Mouse (Mus musculus) forebrain, embryonic 12.5 days (tissue): Measurements from ENCODE around the gene Stat4. TPM values are rescaled to one million over a fixed set of nuclear protein-coding genes. Genes with fewer than 3 reads are reported as not detected.

Source experiments
- ATAC-seq: fragments of 200-750 bp; cut with Nextera tagmentation; 2 replicates; pipeline ENCODE4 v1.8.0; 2017; ENCODE audit warnings: moderate TSS enrichment; ENCODE audit not compliant: low FRiP score
- H3K27ac ChIP-seq: fragments of 300-500 bp; sonication (generic); 2 replicates; pipeline ENCODE4 v1.5.1; 2016; ENCODE audit warnings: mild to moderate bottlenecking
- H3K27me3 ChIP-seq: fragments of 300-500 bp; sonication (generic); 2 replicates; pipeline ENCODE4 v1.6.1; 2016; ENCODE audit warnings: mild to moderate bottlenecking
- H3K36me3 ChIP-seq: fragments of 300-500 bp; sonication (generic); replicated peaks from 2 replicates; pipeline ENCODE4 v1.6.1; 2016; ENCODE audit warnings: mild to moderate bottlenecking
- H3K4me1 ChIP-seq: fragments of 300-500 bp; sonication (generic); 2 replicates; pipeline ENCODE4 v1.6.1; 2016
- H3K4me2 ChIP-seq: fragments of 300-500 bp; sonication (generic); 2 replicates; pipeline ENCODE4 v1.6.1; 2016; ENCODE audit warnings: mild to moderate bottlenecking, moderate library complexity
- H3K4me3 ChIP-seq: fragments of 300-500 bp; sonication (generic); replicated peaks from 2 replicates; pipeline ENCODE4 v1.5.1; 2016; ENCODE audit warnings: mild to moderate bottlenecking
- H3K9ac ChIP-seq: fragments of 300-500 bp; sonication (generic); 2 replicates; pipeline ENCODE4 v1.6.1; 2016; ENCODE audit warnings: mild to moderate bottlenecking
- H3K9me3 ChIP-seq: fragments of 300-500 bp; sonication (generic); 2 replicates; pipeline ENCODE4 v1.6.1; 2016
- WGBS: fragments of 180-500 bp; shearing (Covaris S2); methylation state at CpG from one replicate; pipeline ENCODE4 v1.1.7; 2016; 5-methylcytosine and 5-hydroxymethylcytosine counted together
- polyA plus RNA-seq: library from polyadenylated mRNA; unstranded; fragments of >200 nt; fragmentation: Nextera tagmentation; extraction: Ambion mirVana; gene quantifications from 2 replicates; pipeline ENCODE4 v1.2.1, GENCODE M21; 2016

Gene Stat4
- polyA plus RNA-seq, 1 experiment from 2014 or later: 7.0 TPM

GRCm38 (mm10) chr1:51998542-51998941 is 11.6 kb downstream of the Stat4 start:
- no peak overlapping the region for H3K4me2 ChIP-seq
- no peak overlapping the region for H3K4me3 ChIP-seq
- no peaks in the 10 kb centered on the region for H3K36me3 ChIP-seq
- WGBS: 51% methylated on average over 5 of the region's 5 CpGs
- H3K27ac ChIP-seq: no peak overlapping the region
- H3K9me3 ChIP-seq: no peaks in the 10 kb centered on the region
- no peak overlapping the region for H3K9ac ChIP-seq
- ATAC-seq: no peak
- H3K4me1 ChIP-seq: peaks cover 5% of the 10 kb centered on the region; the same call in 1 of the 2 replicates
- H3K27me3 ChIP-seq: no peaks in the 10 kb centered on the region

GRCm38 (mm10) chr1:52004096-52004495 is 17.1 kb downstream of the Stat4 start:
- H3K9me3 ChIP-seq: no peaks in the 10 kb centered on the region
- H3K27ac ChIP-seq: no peak overlapping the region
- peak; percentile 33; the same call in 1 of the 2 replicates for ATAC-seq
- H3K27me3 ChIP-seq: no peaks in the 10 kb centered on the region
- no peak overlapping the region for H3K4me2 ChIP-seq
- no peak overlapping the region for H3K4me3 ChIP-seq
- H3K4me1 ChIP-seq: peaks cover 8% of the 10 kb centered on the region
- H3K9ac ChIP-seq: no peak overlapping the region
- H3K36me3 ChIP-seq: no peaks in the 10 kb centered on the region
- 25% methylated on average over 8 of the region's 8 CpGs for WGBS

- H3K4me3 ChIP-seq: peak overlapping the region; percentile 31
- H3K27ac ChIP-seq: no peak overlapping the region
- H3K4me2 ChIP-seq: peak overlapping the region; percentile 58
- 6% methylated on average over 11 of the region's 11 CpGs for WGBS
- peak overlapping the region; percentile 26; the same call in 1 of the 2 replicates for H3K9ac ChIP-seq
- no peaks in the 10 kb centered on the region for H3K27me3 ChIP-seq
- no peaks in the 10 kb centered on the region for H3K9me3 ChIP-seq
- H3K36me3 ChIP-seq: no peaks in the 10 kb centered on the region
- ATAC-seq: no peak
- peaks cover 10% of the 10 kb centered on the region for H3K4me1 ChIP-seq
These were observed 21.5 kb downstream of the Stat4 start for GRCm38 (mm10) chr1:52008443-52008842.

- Histone ChIP-seq H3K36me3 (no peaks in the 10 kb centered on the region), H3K4me3 (peak overlapping the region; percentile 31), H3K9ac (peak overlapping the region; percentile 26; the same call in 1 of the 2 replicates), H3K4me2 (peak overlapping the region; percentile 58), H3K4me1 (peaks cover 10% of the 10 kb centered on the region), H3K27ac (no peak overlapping the region), H3K9me3 (no peaks in the 10 kb centered on the region), H3K27me3 (no peaks in the 10 kb centered on the region)
- ATAC-seq: no peak
- 1% methylated on average over 12 of the region's 12 CpGs for WGBS
These were observed 22.0 kb downstream of the Stat4 start for GRCm38 (mm10) chr1:52008947-52009346.

DNA sequence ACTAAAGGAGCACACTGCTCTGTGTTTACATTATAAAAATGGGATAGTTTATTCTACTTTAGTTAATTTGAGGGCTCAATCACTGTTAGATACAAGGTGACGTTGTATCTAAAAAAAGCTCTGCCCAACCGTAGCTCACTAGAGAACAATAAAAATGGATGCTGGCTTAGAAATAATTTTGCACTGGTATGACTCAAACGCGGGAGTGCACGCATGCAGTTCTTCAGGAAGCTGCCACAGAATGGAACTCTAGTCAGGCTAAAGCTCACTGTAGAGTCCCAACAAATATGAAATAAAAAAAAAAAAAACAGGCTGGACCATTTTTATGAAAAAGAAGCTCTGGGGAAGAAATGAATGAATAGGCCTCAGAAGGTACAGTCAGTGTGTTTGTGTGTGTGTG is 23.8 kb downstream of the Stat4 start:
- 91% methylated on average over 5 of the region's 5 CpGs for WGBS
- H3K27me3 ChIP-seq: no peaks in the 10 kb centered on the region
- peaks cover 10% of the 10 kb centered on the region for H3K4me1 ChIP-seq
- ATAC-seq: no peak
- H3K4me3 ChIP-seq: no peak overlapping the region
- H3K27ac ChIP-seq: no peak overlapping the region
- no peak overlapping the region for H3K9ac ChIP-seq
- no peaks in the 10 kb centered on the region for H3K36me3 ChIP-seq
- H3K4me2 ChIP-seq: no peak overlapping the region
- H3K9me3 ChIP-seq: no peaks in the 10 kb centered on the region

DNA sequence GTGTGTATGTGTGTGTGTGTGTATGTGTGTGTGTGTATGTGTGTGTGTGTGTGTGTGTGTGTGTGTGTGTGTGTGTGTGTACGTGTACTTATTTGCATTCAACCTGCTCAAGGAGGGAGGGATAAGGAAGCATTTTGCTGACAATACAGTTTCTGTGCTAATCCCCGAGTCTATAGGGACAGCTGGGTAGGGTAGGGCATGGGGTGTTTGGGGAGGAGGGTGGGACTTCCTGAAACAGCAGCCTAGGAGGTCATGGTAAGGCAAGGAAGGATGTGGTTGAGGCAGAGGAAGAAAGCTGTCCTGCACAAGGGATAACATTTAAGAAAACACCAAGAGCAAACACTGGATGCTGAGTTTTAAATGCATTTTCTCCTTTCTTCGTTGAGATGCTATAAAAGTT is 24.3 kb downstream of the Stat4 start:
- 71% methylated on average over 3 of the region's 3 CpGs for WGBS

DNA sequence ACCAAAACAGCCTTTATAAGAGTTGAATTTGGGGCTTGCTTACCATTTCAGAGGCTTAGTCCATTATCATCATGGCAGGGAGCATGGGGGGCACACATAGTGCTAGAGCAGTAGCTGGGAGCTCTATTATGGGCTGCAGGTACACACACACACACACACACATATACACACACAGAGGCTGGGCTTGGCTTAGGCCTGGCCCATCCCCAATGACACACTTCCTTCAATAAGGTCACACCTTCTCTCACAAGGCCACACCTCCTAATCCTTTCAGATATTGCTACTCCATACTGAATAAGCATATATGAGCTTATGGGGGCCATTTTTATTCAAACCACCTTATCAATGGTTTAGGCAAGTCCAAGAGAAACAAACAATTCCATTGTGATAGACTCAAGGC is 25.3 kb downstream of the Stat4 start:
- Histone ChIP-seq H3K4me1 (peaks cover 10% of the 10 kb centered on the region), H3K36me3 (no peaks in the 10 kb centered on the region), H3K9ac (no peak overlapping the region), H3K27me3 (no peaks in the 10 kb centered on the region), H3K9me3 (no peaks in the 10 kb centered on the region), H3K27ac (no peak overlapping the region), H3K4me3 (no peak overlapping the region), H3K4me2 (no peak overlapping the region)
- ATAC-seq: no peak

More for the DNA sequence above, 24.3 kb downstream of the Stat4 start:
- no peak overlapping the region for H3K4me2 ChIP-seq
- no peaks in the 10 kb centered on the region for H3K36me3 ChIP-seq
- no peak overlapping the region for H3K4me3 ChIP-seq
- H3K9me3 ChIP-seq: no peaks in the 10 kb centered on the region
- H3K4me1 ChIP-seq: peaks cover 10% of the 10 kb centered on the region
- ATAC-seq: no peak
- no peaks in the 10 kb centered on the region for H3K27me3 ChIP-seq
- no peak overlapping the region for H3K9ac ChIP-seq
- H3K27ac ChIP-seq: no peak overlapping the region

DNA sequence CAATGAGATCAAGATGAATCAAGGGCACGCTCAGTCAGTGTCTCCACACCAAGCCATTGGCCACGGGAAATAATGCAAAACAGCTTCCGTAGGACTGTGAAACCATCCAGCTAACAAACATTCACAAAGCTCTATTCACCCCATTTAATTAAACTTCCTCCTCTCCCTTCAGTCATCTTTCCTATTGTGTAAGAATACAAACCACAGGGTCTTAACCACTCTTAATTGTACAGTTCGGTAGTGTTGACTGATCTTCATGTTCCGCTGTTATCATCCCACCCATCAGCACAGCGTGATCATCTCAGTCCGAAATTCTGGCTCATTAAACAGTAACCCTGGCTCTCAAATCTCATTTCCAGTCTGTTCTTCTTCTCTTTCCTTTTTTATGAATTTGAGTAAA is 25.8 kb downstream of the Stat4 start:
- Histone ChIP-seq H3K36me3 (no peaks in the 10 kb centered on the region), H3K9ac (no peak overlapping the region), H3K9me3 (no peaks in the 10 kb centered on the region), H3K27ac (no peak overlapping the region), H3K4me1 (peaks cover 10% of the 10 kb centered on the region), H3K27me3 (no peaks in the 10 kb centered on the region), H3K4me2 (no peak overlapping the region), H3K4me3 (no peak overlapping the region)
- ATAC-seq: no peak
- WGBS: 78% methylated on average over 7 of the region's 7 CpGs

GRCm38 (mm10) chr1:52019621-52020020 is 32.7 kb downstream of the Stat4 start:
- no peak overlapping the region for H3K4me2 ChIP-seq
- H3K9me3 ChIP-seq: no peaks in the 10 kb centered on the region
- H3K9ac ChIP-seq: no peak overlapping the region
- no peak overlapping the region for H3K4me3 ChIP-seq
- ATAC-seq: no peak
- no peaks in the 10 kb centered on the region for H3K36me3 ChIP-seq
- no peak overlapping the region for H3K27ac ChIP-seq
- H3K27me3 ChIP-seq: no peaks in the 10 kb centered on the region
- no peaks in the 10 kb centered on the region for H3K4me1 ChIP-seq
- 83% methylated on average over 4 of the region's 4 CpGs for WGBS

DNA sequence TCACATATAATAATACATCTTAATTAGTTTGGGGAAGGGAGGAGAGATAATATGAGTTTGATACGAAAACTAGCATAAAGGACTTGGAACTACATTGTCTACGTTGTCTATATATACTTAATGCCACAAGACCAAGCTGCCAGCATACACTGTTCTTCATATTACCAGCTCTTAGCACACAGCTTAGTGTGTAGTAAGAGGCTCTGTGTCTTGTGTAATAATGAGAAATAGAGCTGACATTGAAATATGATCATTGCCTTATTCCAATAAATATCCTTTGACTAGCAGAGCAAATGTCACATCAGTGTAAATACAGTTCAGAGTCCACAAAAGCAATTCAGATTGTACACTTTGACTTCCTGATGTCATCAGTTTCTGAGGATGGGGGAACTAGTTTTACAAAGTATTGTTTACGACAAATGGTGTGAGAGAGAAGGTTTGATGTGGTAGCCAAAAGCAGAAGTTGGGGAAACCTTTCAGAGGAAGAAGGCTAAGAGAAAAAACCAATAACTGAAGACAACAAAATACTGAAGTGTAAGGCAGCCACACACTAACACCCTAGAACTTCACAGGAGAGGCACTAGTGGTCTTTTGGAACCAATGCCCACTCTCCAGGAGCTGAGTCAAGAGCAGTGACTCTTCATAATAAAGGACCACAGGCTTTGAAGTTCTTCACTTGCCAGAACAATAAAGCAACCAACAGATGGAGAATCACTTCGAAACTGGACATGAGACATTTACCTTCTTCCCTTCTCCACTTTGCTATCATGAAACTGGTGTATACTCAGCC is 35.2 kb downstream of the Stat4 start:
- WGBS: 89% methylated on average over 4 of the region's 4 CpGs
- H3K4me2 ChIP-seq: no peak overlapping the region
- no peaks in the 10 kb centered on the region for H3K4me1 ChIP-seq
- H3K9me3 ChIP-seq: no peaks in the 10 kb centered on the region
- H3K9ac ChIP-seq: no peak overlapping the region
- ATAC-seq: no peak
- H3K36me3 ChIP-seq: no peaks in the 10 kb centered on the region
- no peak overlapping the region for H3K27ac ChIP-seq
- H3K4me3 ChIP-seq: no peak overlapping the region
- no peaks in the 10 kb centered on the region for H3K27me3 ChIP-seq

GRCm38 (mm10) chr1:52028686-52029085 is 41.7 kb downstream of the Stat4 start:
- Histone ChIP-seq H3K9me3 (peaks cover 3% of the 10 kb centered on the region; the same call in 1 of the 2 replicates), H3K9ac (no peak overlapping the region), H3K4me2 (no peak overlapping the region), H3K27ac (no peak overlapping the region), H3K4me3 (no peak overlapping the region), H3K36me3 (no peaks in the 10 kb centered on the region), H3K27me3 (no peaks in the 10 kb centered on the region), H3K4me1 (no peaks in the 10 kb centered on the region)
- ATAC-seq: no peak
- 93% methylated on average over 5 of the region's 5 CpGs for WGBS

- WGBS: 90% methylated on average over 12 of the region's 12 CpGs
- no peak overlapping the region for H3K4me2 ChIP-seq
- H3K9ac ChIP-seq: no peak overlapping the region
- H3K9me3 ChIP-seq: peaks cover 3% of the 10 kb centered on the region; the same call in 1 of the 2 replicates
- no peaks in the 10 kb centered on the region for H3K36me3 ChIP-seq
- ATAC-seq: no peak
- H3K4me3 ChIP-seq: no peak overlapping the region
- H3K27me3 ChIP-seq: no peaks in the 10 kb centered on the region
- no peaks in the 10 kb centered on the region for H3K4me1 ChIP-seq
- no peak overlapping the region for H3K27ac ChIP-seq
These were observed 48.1 kb downstream of the Stat4 start for GRCm38 (mm10) chr1:52034816-52035752.
